Mouse (Mus musculus) small intestine, adult 2 months (tissue): Measurements from ENCODE around the gene Zfp78.

ENCODE experiments used
- CTCF ChIP-seq: fragments of 200-500 bp; IDR thresholded peaks from 2 replicates; pipeline ENCODE4 v1.5.1; 2012; ENCODE audit warnings: low read depth, mild to moderate bottlenecking, control low read depth, inconsistent platforms, low read length, moderate library complexity, mixed read lengths; ENCODE audit not compliant: insufficient replicate concordance, insufficient read length; ENCODE audit errors: extremely low read depth
- POLR2A ChIP-seq: fragments of 200-500 bp; IDR thresholded peaks from 2 replicates; pipeline ENCODE4 v1.6.1; 2012; ENCODE audit warnings: low read depth, mild to moderate bottlenecking, control low read depth, inconsistent platforms, low read length, moderate library complexity

GRCm38 (mm10) chr7:6339865-6340264, 23.2 kb upstream of the Zfp78 start:
- TF ChIP-seq POLR2A (no peak), CTCF (no peak)
